Mouse (Mus musculus): ENCODE measurements at regions not wholly inside any gene's neighbourhood (a gene's known extent, or its start where the extent isn't known, plus 50 kb on each side); places are given as distances from the start of the nearest gene placed in this dataset.
"Not testable (repeated sequence)": the region's sequence is repeated elsewhere in the genome, so short reads cannot be mapped to it uniquely, and the experiment has no call there.

DNA sequence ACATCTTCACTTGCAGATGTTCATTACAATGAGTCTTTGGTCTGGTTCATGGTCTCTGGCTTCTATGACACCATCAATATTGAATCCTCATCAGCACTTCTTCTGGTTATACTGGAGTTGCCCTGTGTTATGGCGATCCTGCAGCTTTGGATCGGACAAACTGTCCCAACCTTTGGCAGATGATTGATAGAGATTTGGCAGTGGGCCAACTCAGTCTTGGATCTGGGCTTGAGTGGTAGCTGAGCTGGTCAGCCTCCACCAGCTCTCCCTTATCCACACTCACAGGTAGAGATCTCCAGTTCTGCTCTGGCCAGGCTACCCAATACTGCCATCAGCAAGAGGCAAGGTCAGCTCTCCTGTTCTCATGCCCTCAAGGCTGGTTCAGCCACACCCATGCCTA lies 168.4 kb upstream of the Crygf start:
- WGBS, result 77% methylated on average over 2 of the region's 2 CpGs
- H3K9ac ChIP-seq (replicated peaks), result no peak overlapping the region
- no peaks in the 10 kb centered on the region for H3K27me3 ChIP-seq
- no peak overlapping the region for H3K27ac ChIP-seq (replicated peaks)
- H3K9me3 ChIP-seq, result no peaks in the 10 kb centered on the region
- H3K36me3 ChIP-seq, result no peaks in the 10 kb centered on the region
- no peak overlapping the region for H3K4me3 ChIP-seq
- H3K4me1 ChIP-seq, result no peaks in the 10 kb centered on the region
- ATAC-seq (replicated peaks), result no peak
- H3K4me2 ChIP-seq (replicated peaks), result no peak overlapping the region

DNA sequence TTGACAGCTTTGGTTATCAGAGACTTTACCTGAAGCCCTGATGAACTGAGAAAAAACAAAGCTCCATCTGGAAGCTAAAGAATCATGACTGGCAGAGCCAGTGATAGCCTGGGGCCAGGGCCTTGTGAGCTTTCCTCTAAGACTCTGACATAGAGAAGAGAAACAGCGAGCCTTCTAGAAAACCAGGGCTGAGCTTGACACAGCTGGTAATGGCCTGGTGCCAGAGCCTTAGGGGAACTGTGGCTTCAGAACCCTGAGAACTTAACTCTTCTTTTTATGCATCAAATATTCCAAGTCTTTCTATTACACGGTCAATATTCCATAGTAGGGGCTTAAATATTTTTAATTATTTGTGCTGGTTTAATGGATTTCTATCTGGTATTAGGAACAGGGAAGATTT lies 165.2 kb upstream of the Crygf start:
- Histone ChIP-seq H3K27ac (replicated peaks) (no peak overlapping the region), H3K4me1 (no peaks in the 10 kb centered on the region), H3K36me3 (no peaks in the 10 kb centered on the region), H3K9ac (replicated peaks) (no peak overlapping the region), H3K27me3 (no peaks in the 10 kb centered on the region), H3K9me3 (no peaks in the 10 kb centered on the region), H3K4me3 (no peak overlapping the region), H3K4me2 (replicated peaks) (no peak overlapping the region)
- no peak for ATAC-seq (replicated peaks)
- WGBS, result 58% methylated on average over 2 of the region's 2 CpGs

GRCm38 (mm10) chr1:65800244-65800643 lies 126.1 kb upstream of the Crygf start:
- Histone ChIP-seq H3K36me3 (no peaks in the 10 kb centered on the region), H3K9me3 (no peaks in the 10 kb centered on the region), H3K4me2 (replicated peaks) (no peak overlapping the region), H3K27ac (replicated peaks) (no peak overlapping the region), H3K9ac (replicated peaks) (no peak overlapping the region), H3K4me3 (no peak overlapping the region), H3K27me3 (no peaks in the 10 kb centered on the region), H3K4me1 (no peaks in the 10 kb centered on the region)
- ATAC-seq (replicated peaks), result no peak
- WGBS, result 76% methylated on average over 1 of the region's 1 CpGs

DNA sequence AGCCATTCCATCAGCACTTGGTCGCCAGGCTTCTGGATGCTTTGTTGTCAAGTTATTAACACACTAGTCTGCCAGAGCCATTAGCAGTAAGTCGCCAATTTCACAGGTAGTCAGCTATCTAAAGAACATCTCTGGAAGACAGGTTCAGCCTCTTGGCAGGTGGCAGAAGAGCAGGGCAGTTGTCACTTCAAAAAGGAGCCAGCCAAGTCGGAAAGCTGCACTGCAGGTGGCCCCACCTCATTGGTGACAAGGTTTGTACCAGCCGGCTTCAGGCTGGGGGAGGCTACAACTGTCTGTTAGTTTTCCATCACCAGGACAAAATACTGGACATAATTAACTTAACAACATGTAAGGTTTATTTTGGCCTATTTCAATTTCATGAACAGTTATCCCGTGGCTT lies 105.5 kb upstream of the Crygf start:
- Histone ChIP-seq H3K4me2 (replicated peaks) (no peak overlapping the region), H3K27me3 (no peaks in the 10 kb centered on the region), H3K4me3 (no peak overlapping the region), H3K4me1 (no peaks in the 10 kb centered on the region), H3K9me3 (no peaks in the 10 kb centered on the region), H3K36me3 (no peaks in the 10 kb centered on the region), H3K27ac (replicated peaks) (no peak overlapping the region), H3K9ac (replicated peaks) (no peak overlapping the region)
- 77% methylated on average over 5 of the region's 5 CpGs for WGBS
- no peak for ATAC-seq (replicated peaks)

DNA sequence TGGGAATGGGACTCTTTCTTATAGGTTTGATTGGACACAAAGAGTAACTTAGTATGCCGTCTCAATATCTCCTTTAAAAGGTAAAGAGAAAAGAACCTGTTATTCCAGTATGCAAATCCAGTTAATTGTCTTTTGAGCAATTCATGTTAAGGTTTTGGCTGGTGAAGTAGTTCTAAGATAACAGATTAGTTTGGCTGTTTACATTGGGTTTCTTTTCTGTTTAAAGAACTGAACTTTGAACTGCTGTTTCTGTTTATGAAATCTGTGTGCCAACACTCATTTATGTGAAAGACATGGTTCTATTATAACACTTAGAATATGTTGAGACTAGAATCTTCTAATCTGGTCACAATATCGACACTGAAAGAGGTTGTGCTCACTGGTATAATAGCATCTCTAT lies 85.2 kb upstream of the Crygf start:
- Histone ChIP-seq H3K4me1 (no peaks in the 10 kb centered on the region), H3K9ac (replicated peaks) (no peak overlapping the region), H3K9me3 (no peaks in the 10 kb centered on the region), H3K27ac (replicated peaks) (no peak overlapping the region), H3K4me2 (replicated peaks) (no peak overlapping the region), H3K36me3 (no peaks in the 10 kb centered on the region), H3K4me3 (no peak overlapping the region), H3K27me3 (no peaks in the 10 kb centered on the region)
- ATAC-seq (replicated peaks), result no peak
- 61% methylated on average over 2 of the region's 2 CpGs for WGBS

- H3K4me3 ChIP-seq, result no peak overlapping the region
- H3K36me3 ChIP-seq, result no peaks in the 10 kb centered on the region
- no peaks in the 10 kb centered on the region for H3K27me3 ChIP-seq
- H3K4me2 ChIP-seq (replicated peaks), result no peak overlapping the region
- H3K4me1 ChIP-seq, result no peaks in the 10 kb centered on the region
- H3K27ac ChIP-seq (replicated peaks), result no peak overlapping the region
- no peak for ATAC-seq (replicated peaks)
- no peak overlapping the region for H3K9ac ChIP-seq (replicated peaks)
- whole genome bisulfite sequencing, result 73% methylated on average over 2 of the region's 2 CpGs
- H3K9me3 ChIP-seq, result no peaks in the 10 kb centered on the region
Observed at GRCm38 (mm10) chr1:65847005-65847404, 79.3 kb upstream of the Crygf start.

DNA sequence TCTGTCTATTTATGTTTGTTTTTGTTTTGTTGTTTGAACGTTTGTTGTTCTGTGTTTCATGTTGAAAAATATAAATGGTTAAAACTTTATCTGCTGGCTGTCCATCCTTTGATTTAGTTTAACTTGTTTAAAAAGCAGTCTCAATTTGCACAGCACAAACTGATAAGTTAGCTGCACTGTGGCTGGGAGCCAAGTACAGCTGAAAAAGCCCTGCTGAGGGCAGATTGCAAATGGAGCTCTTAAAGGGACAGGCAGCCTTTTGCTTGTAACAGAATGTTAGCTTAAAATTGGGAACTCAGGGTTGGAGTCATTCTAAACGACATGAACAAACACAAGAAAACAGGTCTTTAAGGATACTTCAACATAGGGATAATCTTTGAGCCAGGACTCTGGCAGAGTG lies 52.6 kb upstream of the Crygf start:
- H3K9me3 ChIP-seq; H3K9ac ChIP-seq (replicated peaks); H3K4me3 ChIP-seq; H3K27ac ChIP-seq (replicated peaks); H3K4me1 ChIP-seq; H3K4me2 ChIP-seq (replicated peaks); H3K36me3 ChIP-seq; ATAC-seq (replicated peaks); H3K27me3 ChIP-seq: not testable (repeated sequence)
- WGBS, result 67% methylated on average over 2 of the region's 2 CpGs

All from forebrain, embryonic 15.5 days (tissue).